Mouse (Mus musculus) embryonic facial prominence, embryonic 11.5 days (tissue): ENCODE measurements around the gene Magoh. TPM values are rescaled to one million over a fixed set of nuclear protein-coding genes. Genes with fewer than 3 reads are reported as not detected.

ENCODE experiments used
- ATAC-seq: fragments of 200-750 bp; cut with Nextera tagmentation; replicated peaks from 2 replicates; pipeline ENCODE4 v1.8.0; 2017; ENCODE audit warnings: low read depth; ENCODE audit not compliant: insufficient number of reproducible peaks, low FRiP score, low TSS enrichment
- DNase-seq: peaks from one replicate; pipeline ENCODE4 v3.0.0-alpha.2; 2015; ENCODE audit warnings: low spot score
- H3K27ac ChIP-seq: fragments of 300-500 bp; sonication (generic); replicated peaks from 2 replicates; pipeline ENCODE4 v1.5.1; 2014; ENCODE audit warnings: mild to moderate bottlenecking, low read depth, low read length, control low read depth
- H3K27me3 ChIP-seq: fragments of 300-500 bp; sonication (generic); 2 replicates; pipeline ENCODE4 v1.6.1; 2014; ENCODE audit warnings: mild to moderate bottlenecking, low read length, moderate library complexity, mixed read lengths; ENCODE audit not compliant: control insufficient read depth, insufficient read depth
- H3K36me3 ChIP-seq: fragments of 300-500 bp; sonication (generic); replicated peaks from 2 replicates; pipeline ENCODE4 v1.6.1; 2014; ENCODE audit warnings: low read depth, mild to moderate bottlenecking, low read length, moderate library complexity, mixed read lengths; ENCODE audit not compliant: control insufficient read depth, insufficient read depth
- H3K4me1 ChIP-seq: fragments of 300-500 bp; sonication (generic); 2 replicates; pipeline ENCODE4 v1.6.1; 2014; ENCODE audit warnings: low read length, mixed read lengths; ENCODE audit not compliant: control insufficient read depth, insufficient read depth
- H3K4me2 ChIP-seq: fragments of 300-500 bp; sonication (generic); 2 replicates; pipeline ENCODE4 v1.6.1; 2014; ENCODE audit warnings: low read depth, mild to moderate bottlenecking, control low read depth, low read length, moderate library complexity
- H3K4me3 ChIP-seq: fragments of 300-500 bp; sonication (generic); 2 replicates; pipeline ENCODE4 v1.5.1; 2014; ENCODE audit warnings: low read depth, low read length, control low read depth
- H3K9ac ChIP-seq: fragments of 300-500 bp; sonication (generic); replicated peaks from 2 replicates; pipeline ENCODE4 v1.6.1; 2014; ENCODE audit warnings: mild to moderate bottlenecking, control low read depth, low read length
- H3K9me3 ChIP-seq: fragments of 300-500 bp; sonication (generic); replicated peaks from 2 replicates; pipeline ENCODE4 v1.6.1; 2016; ENCODE audit warnings: mild to moderate bottlenecking, low read length, inconsistent platforms, mixed read lengths; ENCODE audit not compliant: control insufficient read depth
- WGBS: fragments of 180-500 bp; shearing (Covaris S2); extraction: QIAGEN DNeasy Blood & Tissue Kit; methylation state at CpG from one replicate; pipeline ENCODE4 v1.1.7; 2014; 5-methylcytosine and 5-hydroxymethylcytosine counted together
- polyA plus RNA-seq: library from polyadenylated mRNA; unstranded; fragments of >200 nt; fragmentation: Nextera tagmentation; extraction: Ambion mirVana; gene quantifications from 2 replicates; pipeline ENCODE4 v1.2.1, GENCODE M21; 2014

The Magoh gene
- polyA plus RNA-seq, 1 experiment from 2014 or later: 292 TPM

GRCm38 (mm10) chr4:107837910-107838309 lies 41.6 kb upstream of the Magoh start:
- Histone ChIP-seq H3K4me3 (no peak overlapping the region), H3K27me3 (no peaks in the 10 kb centered on the region), H3K36me3 (no peaks in the 10 kb centered on the region), H3K9me3 (no peaks in the 10 kb centered on the region), H3K9ac (no peak overlapping the region), H3K4me2 (no peak overlapping the region), H3K27ac (no peak overlapping the region), H3K4me1 (no peaks in the 10 kb centered on the region; the same call in 1 of the 2 replicates)
- DNase-seq: no peak
- WGBS: 77% methylated on average over 3 of the region's 3 CpGs
- no peak for ATAC-seq

- Histone ChIP-seq H3K36me3 (no peaks in the 10 kb centered on the region), H3K27ac (no peak overlapping the region), H3K4me2 (no peak overlapping the region), H3K4me3 (no peak overlapping the region), H3K27me3 (peaks cover 22% of the 10 kb centered on the region), H3K9me3 (no peaks in the 10 kb centered on the region), H3K9ac (no peak overlapping the region), H3K4me1 (no peaks in the 10 kb centered on the region)
- ATAC-seq (no peak), DNase-seq (no peak)
- WGBS: 81% methylated on average over 8 of the region's 8 CpGs
These were observed 35.9 kb upstream of the Magoh start for GRCm38 (mm10) chr4:107843687-107844086.

GRCm38 (mm10) chr4:107844971-107845370 lies 34.6 kb upstream of the Magoh start:
- Histone ChIP-seq H3K27me3 (peaks cover 22% of the 10 kb centered on the region), H3K9ac (no peak overlapping the region), H3K4me1 (no peaks in the 10 kb centered on the region), H3K9me3 (no peaks in the 10 kb centered on the region), H3K4me3 (no peak overlapping the region), H3K4me2 (no peak overlapping the region), H3K36me3 (no peaks in the 10 kb centered on the region), H3K27ac (no peak overlapping the region)
- WGBS: 5% methylated on average over 10 of the region's 10 CpGs
- DNase-seq (peak; percentile 82), ATAC-seq (no peak)

- DNase-seq: no peak
- Histone ChIP-seq H3K36me3 (no peaks in the 10 kb centered on the region), H3K9me3 (no peaks in the 10 kb centered on the region), H3K4me3 (no peak overlapping the region; the same call in 1 of the 2 replicates), H3K4me2 (peak overlapping the region; percentile 58), H3K4me1 (no peaks in the 10 kb centered on the region), H3K27me3 (peaks cover 22% of the 10 kb centered on the region), H3K9ac (no peak overlapping the region), H3K27ac (no peak overlapping the region)
- 59% methylated on average over 7 of the region's 7 CpGs for WGBS
- 0 out of 2 replicates have a peak, but pooled peaks have one; percentile 7 for ATAC-seq
These were observed 32.8 kb upstream of the Magoh start for GRCm38 (mm10) chr4:107846795-107847194.

GRCm38 (mm10) chr4:107848546-107848945 lies 31.0 kb upstream of the Magoh start:
- no peaks in the 10 kb centered on the region for H3K4me1 ChIP-seq
- H3K4me3 ChIP-seq: no peak overlapping the region
- no peak overlapping the region for H3K4me2 ChIP-seq
- ATAC-seq (no peak), DNase-seq (no peak)
- no peak overlapping the region for H3K9ac ChIP-seq
- no peak overlapping the region for H3K27ac ChIP-seq
- H3K9me3 ChIP-seq: no peaks in the 10 kb centered on the region
- 83% methylated on average over 5 of the region's 5 CpGs for WGBS
- peaks cover 22% of the 10 kb centered on the region for H3K27me3 ChIP-seq
- no peaks in the 10 kb centered on the region for H3K36me3 ChIP-seq

- H3K4me2 ChIP-seq: no peak overlapping the region
- no peaks in the 10 kb centered on the region for H3K9me3 ChIP-seq
- ATAC-seq (no peak), DNase-seq (no peak)
- H3K36me3 ChIP-seq: no peaks in the 10 kb centered on the region
- 80% methylated on average over 9 of the region's 9 CpGs for WGBS
- no peak overlapping the region for H3K4me3 ChIP-seq
- no peak overlapping the region for H3K9ac ChIP-seq
- H3K27me3 ChIP-seq: peaks cover 22% of the 10 kb centered on the region
- H3K4me1 ChIP-seq: no peaks in the 10 kb centered on the region
- H3K27ac ChIP-seq: no peak overlapping the region
These were observed 29.9 kb upstream of the Magoh start for GRCm38 (mm10) chr4:107849621-107850020.

GRCm38 (mm10) chr4:107850091-107850490 lies 29.5 kb upstream of the Magoh start:
- Histone ChIP-seq H3K4me1 (no peaks in the 10 kb centered on the region), H3K4me2 (no peak overlapping the region), H3K27me3 (peaks cover 22% of the 10 kb centered on the region), H3K4me3 (no peak overlapping the region), H3K9me3 (no peaks in the 10 kb centered on the region), H3K27ac (no peak overlapping the region), H3K36me3 (no peaks in the 10 kb centered on the region), H3K9ac (no peak overlapping the region)
- 86% methylated on average over 8 of the region's 8 CpGs for WGBS
- ATAC-seq (no peak), DNase-seq (no peak)

GRCm38 (mm10) chr4:107853333-107853732 lies 26.2 kb upstream of the Magoh start:
- Histone ChIP-seq H3K9ac (no peak overlapping the region), H3K9me3 (no peaks in the 10 kb centered on the region), H3K4me1 (no peaks in the 10 kb centered on the region), H3K36me3 (no peaks in the 10 kb centered on the region), H3K4me2 (no peak overlapping the region), H3K4me3 (no peak overlapping the region), H3K27ac (no peak overlapping the region), H3K27me3 (no peaks in the 10 kb centered on the region)
- 94% methylated on average over 8 of the region's 8 CpGs for WGBS
- ATAC-seq (no peak), DNase-seq (no peak)
